10 mouse cellular contexts compared by ENCODE assay signal in the genomic region with DNA sequence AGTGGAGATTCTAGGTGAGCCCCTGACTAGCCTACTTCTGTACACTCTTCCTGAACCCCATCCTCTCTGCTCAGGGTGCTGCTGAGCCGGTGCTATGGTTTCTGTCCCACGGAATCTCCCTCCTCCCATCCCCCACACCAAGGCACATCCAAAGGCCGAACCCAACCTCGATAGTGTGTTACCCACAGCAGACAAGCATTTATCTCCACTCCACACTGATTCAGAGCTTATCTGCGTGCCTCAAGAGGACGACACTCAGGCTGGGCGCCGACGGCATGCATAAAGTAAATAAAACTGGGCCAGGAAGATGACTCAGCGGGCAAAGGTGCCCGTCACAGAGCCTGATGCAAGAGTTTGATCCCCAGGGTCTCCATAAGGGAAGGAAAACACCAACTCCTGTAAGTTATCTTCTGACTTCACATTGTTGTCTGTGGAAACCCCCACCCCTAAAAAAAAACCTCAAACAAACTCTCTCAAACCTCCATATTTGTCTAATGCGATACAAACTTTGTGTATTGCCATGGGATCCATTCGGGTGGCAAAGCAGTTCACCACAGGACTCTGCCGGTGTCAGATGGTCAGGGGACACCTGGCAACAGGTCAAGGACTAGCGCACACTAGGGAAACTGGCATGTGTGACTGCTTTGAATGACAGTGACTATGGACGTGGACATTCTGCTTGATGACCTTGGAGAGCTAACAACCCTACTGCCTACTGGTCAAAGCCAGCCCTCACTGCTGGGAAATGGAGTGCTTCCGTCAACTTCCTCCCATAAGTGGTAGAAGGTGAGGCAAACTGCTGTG. TPM values are rescaled to one million over a fixed set of nuclear protein-coding genes. Genes with fewer than 3 reads are reported as not detected.
DNase-seq lines count a peak whose midpoint lies in the region; ATAC-seq lines count a peak whose summit lies in the region.
"Had no signal": no experiment of that assay in that cellular context is flagged by ENCODE, and none has a peak within 500 bp of the region (broad histone marks: within the 10 kb centered on the region; RNA-seq: fewer than 3 reads in every experiment).

No protein-coding gene starts in this region.

- H3K9me3 ChIP-seq in liver, embryonic 15.5 days (replicated peaks), result no peaks in the 10 kb centered on the region
- H3K9me3 ChIP-seq in forebrain, embryonic 11.5 days (ENCODE audit: control insufficient read depth, low read length), result no peaks in the 10 kb centered on the region
- no peaks in the 10 kb centered on the region for H3K9me3 ChIP-seq in hindbrain, embryonic 10.5 days
- H3K9me3 ChIP-seq: embryonic facial prominence, embryonic 15.5 days had no signal

- ATAC-seq in liver, embryonic 15.5 days (ENCODE audit: insufficient read depth), result peak; percentile 98
- ATAC-seq in forebrain, embryonic 11.5 days (replicated peaks; ENCODE audit: low FRiP score), result no peak

- peak overlapping the region; percentile 69 for H3K4me2 ChIP-seq in liver, embryonic 15.5 days
- no peak overlapping the region for H3K4me2 ChIP-seq in forebrain, embryonic 11.5 days (ENCODE audit: low read depth, low read length, severe bottlenecking)
- H3K4me2 ChIP-seq: embryonic facial prominence, embryonic 15.5 days had no signal

- intact Hi-C loops in left cerebral cortex, postnatal 36 days (cut with DNase I), result no loop called here

- peaks cover 49% of the 10 kb centered on the region for H3K4me1 ChIP-seq in liver, embryonic 15.5 days (replicated peaks)
- H3K4me1 ChIP-seq in forebrain, embryonic 11.5 days (replicated peaks; ENCODE audit: control insufficient read depth, insufficient read depth, low read length), result no peaks in the 10 kb centered on the region
- no peaks in the 10 kb centered on the region for H3K4me1 ChIP-seq in hindbrain, embryonic 10.5 days (replicated peaks)

- DNase-seq in urinary bladder, postnatal 14 days (ENCODE audit: low spot score), result peak; percentile 48
- DNase-seq in urinary bladder, adult 2 months (ENCODE audit: low spot score), result no peak
- DNase-seq in gastrocnemius, postnatal 10 days, result peak; percentile 57
- DNase-seq in forebrain, embryonic 11.5 days (ENCODE audit: low spot score), result no peak
- no peak for DNase-seq in hindbrain, embryonic 10.5 days (ENCODE audit: low spot score)
- DNase-seq in left cerebral cortex, postnatal 36 days (ENCODE audit: low spot score in 2 of 2), result no peak
- DNase-seq in ovary, postnatal 14 days (ENCODE audit: low spot score), result no peak
- DNase-seq: kidney, postnatal 25 days had no signal

- peak overlapping the region; percentile 28 for H3K4me3 ChIP-seq in liver, embryonic 15.5 days (replicated peaks)
- no peak overlapping the region for H3K4me3 ChIP-seq in forebrain, embryonic 11.5 days (ENCODE audit: low read depth, low read length)
- H3K4me3 ChIP-seq in hindbrain, embryonic 10.5 days, result no peak overlapping the region
- H3K4me3 ChIP-seq: embryonic facial prominence, embryonic 15.5 days had no signal

- H3K36me3 ChIP-seq in liver, embryonic 15.5 days (replicated peaks), result peaks cover 87% of the 10 kb centered on the region
- H3K36me3 ChIP-seq in forebrain, embryonic 11.5 days (ENCODE audit: control insufficient read depth, insufficient read depth, low read length), result no peaks in the 10 kb centered on the region; the same call in 1 of the 2 replicates
- H3K36me3 ChIP-seq in hindbrain, embryonic 10.5 days, result peaks cover 90% of the 10 kb centered on the region

- H3K27ac ChIP-seq in liver, embryonic 15.5 days (replicated peaks), result peak overlapping the region; percentile 96
- no peak overlapping the region for H3K27ac ChIP-seq in forebrain, embryonic 11.5 days (ENCODE audit: low read depth, low read length)
- no peak overlapping the region for H3K27ac ChIP-seq in hindbrain, embryonic 10.5 days

- H3K9ac ChIP-seq in liver, embryonic 15.5 days, result peak overlapping the region; percentile 53
- H3K9ac ChIP-seq in forebrain, embryonic 11.5 days (ENCODE audit: low read length), result no peak overlapping the region
- H3K9ac ChIP-seq: embryonic facial prominence, embryonic 15.5 days had no signal

- no peaks in the 10 kb centered on the region for H3K27me3 ChIP-seq in liver, embryonic 15.5 days
- no peaks in the 10 kb centered on the region for H3K27me3 ChIP-seq in forebrain, embryonic 11.5 days (ENCODE audit: control insufficient read depth, insufficient read depth, low read length)
- no peaks in the 10 kb centered on the region for H3K27me3 ChIP-seq in hindbrain, embryonic 10.5 days (ENCODE audit: insufficient read depth, poor library complexity, severe bottlenecking)
- H3K27me3 ChIP-seq: embryonic facial prominence, embryonic 15.5 days had no signal

- 22% methylated on average over 17 of the region's 17 CpGs for WGBS in liver, embryonic 15.5 days (ENCODE audit: insufficient replicate concordance)
- WGBS in forebrain, embryonic 11.5 days, result 92% methylated on average over 17 of the region's 17 CpGs
- WGBS in hindbrain, embryonic 10.5 days, result 91% methylated on average over 17 of the region's 17 CpGs

RNA-seq across cellular contexts. Expression of a gene that starts 24.1 kb away (rescaled TPM):
- polyA plus RNA-seq in urinary bladder, adult 2 months (2012; rRNA removed), result 5,954 and 6,025 TPM in 2 replicates
- over 10,000 TPM; 16,629 to 18,397 TPM for total RNA-seq in gastrocnemius, postnatal 10 days (2021)
- polyA plus RNA-seq in liver, embryonic 15.5 days (2015; fragmentation: Nextera tagmentation; extraction: Ambion mirVana), result 117 and 136 TPM in 2 replicates
- polyA plus RNA-seq in forebrain, embryonic 11.5 days (2014; fragmentation: Nextera tagmentation; extraction: Ambion mirVana), result 320 TPM in 2 replicates
- 293 and 315 TPM in 2 replicates for polyA plus RNA-seq in hindbrain, embryonic 10.5 days (2016; fragmentation: Nextera tagmentation; extraction: Ambion mirVana)
- 100 to 1,000 TPM; 230 to 232 TPM for total RNA-seq in left cerebral cortex, postnatal 36 days (2021)

RNA-seq across cellular contexts. Expression of a gene that starts 49.8 kb away (rescaled TPM):
- 15.0 and 17.1 TPM in 2 replicates for polyA plus RNA-seq in urinary bladder, adult 2 months (2012; rRNA removed)
- total RNA-seq in gastrocnemius, postnatal 10 days (2021), result 10 to 100 TPM; 19.1 to 22.4 TPM
- polyA plus RNA-seq in liver, embryonic 15.5 days (2015; fragmentation: Nextera tagmentation; extraction: Ambion mirVana), result 4.7 and 4.8 TPM in 2 replicates
- 9.1 and 11.1 TPM in 2 replicates for polyA plus RNA-seq in forebrain, embryonic 11.5 days (2014; fragmentation: Nextera tagmentation; extraction: Ambion mirVana)
- polyA plus RNA-seq in hindbrain, embryonic 10.5 days (2016; fragmentation: Nextera tagmentation; extraction: Ambion mirVana), result 8.6 and 9.4 TPM in 2 replicates
- 10 to 100 TPM; 18.8 to 19.0 TPM for total RNA-seq in left cerebral cortex, postnatal 36 days (2021)

Comparison
In these comparisons a context has a peak if more than half of its experiments do, and no peak if none do; other contexts are left out.
1. DNase-seq: peak in urinary bladder, postnatal 14 days (single experiment) and gastrocnemius, postnatal 10 days (single experiment); none in urinary bladder, adult 2 months (single experiment), forebrain, embryonic 11.5 days (single experiment), hindbrain, embryonic 10.5 days (single experiment), left cerebral cortex, postnatal 36 days (0 of 2) and ovary, postnatal 14 days (single experiment).
2. RNA of a gene that starts 24.1 kb away (polyA plus RNA-seq): 5,954 to 6,025 TPM in urinary bladder, adult 2 months; 320 TPM in forebrain, embryonic 11.5 days, 293 to 315 TPM in hindbrain, embryonic 10.5 days and 117 to 136 TPM in liver, embryonic 15.5 days; every median in the first group is over 10 times any median in the second.